Mouse (Mus musculus): ENCODE measurements around the gene Znhit3. TPM values are rescaled to one million over a fixed set of nuclear protein-coding genes. Genes with fewer than 3 reads are reported as not detected.

Gene Znhit3
- polyA plus RNA-seq, 1 experiment from 2014 or later: 34.8 TPM

Small RNA genes within 50 kb of the gene (microRNA-seq; reads per million reads assigned to microRNA genes)
- not detected for gene Gm23564

Other genes starting within 250 kb of the Znhit3 start
- 13.5 and 16.7 TPM in 2 replicates for gene Mrm1, start 96.9 kb downstream of the Znhit3 start, polyA plus RNA-seq (2015; fragmentation: Nextera tagmentation; extraction: Ambion mirVana)
- 246 and 274 TPM in 2 replicates for gene Dhrs11, start 87.4 kb downstream of the Znhit3 start, polyA plus RNA-seq (2015; fragmentation: Nextera tagmentation; extraction: Ambion mirVana)
- 55.4 and 56.1 TPM in 2 replicates for gene Ggnbp2, start 45.5 kb downstream of the Znhit3 start, polyA plus RNA-seq (2015; fragmentation: Nextera tagmentation; extraction: Ambion mirVana)
- gene Myo19, start 36.2 kb downstream of the Znhit3 start, polyA plus RNA-seq (2015; fragmentation: Nextera tagmentation; extraction: Ambion mirVana): 3.4 and 3.8 TPM in 2 replicates
- 1.2 and 1.6 TPM in 2 replicates for gene Pigw, start 36.1 kb downstream of the Znhit3 start, polyA plus RNA-seq (2015; fragmentation: Nextera tagmentation; extraction: Ambion mirVana)
- gene Car4, start 41.4 kb upstream of the Znhit3 start, polyA plus RNA-seq (2015; fragmentation: Nextera tagmentation; extraction: Ambion mirVana): 0.16 and 0.50 TPM in 2 replicates
- gene Usp32, start 223.8 kb upstream of the Znhit3 start, polyA plus RNA-seq (2015; fragmentation: Nextera tagmentation; extraction: Ambion mirVana): 10.1 and 15.2 TPM in 2 replicates